Mouse (Mus musculus): Measurements from ENCODE around the gene Ecsit. TPM values are rescaled to one million over a fixed set of nuclear protein-coding genes. Genes with fewer than 3 reads are reported as not detected.
A peak's percentile ranks its signal among the peaks of the same experiment; 100 is the strongest.

Ecsit gene
- total RNA-seq, 2 experiments from 2014 or later = 79.5 to 83.6 TPM

DNA sequence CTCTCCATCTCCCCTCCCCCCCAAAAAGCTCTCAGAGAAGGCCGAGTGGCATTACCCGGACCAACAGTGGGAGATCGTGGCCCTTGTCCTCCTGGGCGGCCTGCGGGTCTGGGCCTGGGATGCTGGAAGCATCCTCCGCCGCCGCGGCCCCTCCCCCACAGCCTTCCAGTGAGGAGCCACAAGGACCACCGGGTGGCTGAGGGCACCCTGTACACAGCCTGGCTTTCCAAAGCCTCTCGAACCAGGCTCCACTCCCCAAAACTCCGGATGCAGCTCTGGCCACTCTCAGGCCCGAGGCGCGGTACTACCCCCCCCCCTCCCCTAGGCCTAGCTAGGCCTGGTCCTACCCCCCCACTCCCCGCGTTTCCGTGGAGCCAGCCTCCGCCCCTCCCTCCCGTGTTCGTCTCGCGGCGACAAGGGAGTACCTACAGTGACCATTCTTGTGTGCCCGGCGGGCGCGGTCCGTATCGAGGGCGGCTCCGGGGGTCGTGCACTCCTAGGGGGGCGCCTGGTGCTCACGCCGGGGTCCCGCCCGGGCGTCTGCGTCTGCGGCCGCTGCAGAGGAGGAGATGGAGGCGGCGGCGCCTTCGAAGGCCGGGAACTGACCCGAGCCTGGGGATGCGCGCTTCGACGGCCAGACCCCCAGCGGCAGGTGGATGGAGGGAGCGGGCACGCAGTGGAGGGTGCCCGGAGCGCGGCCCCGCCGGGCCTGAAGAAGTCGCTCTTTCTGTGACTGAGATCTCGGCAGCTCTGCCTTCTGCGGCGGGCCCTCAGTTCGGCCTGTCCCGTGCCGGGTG, 33.9 kb downstream of the Ecsit start:
- no peak for DNase-seq

- peak; percentile 33 for DNase-seq
These were observed 34.8 kb downstream of the Ecsit start for GRCm38 (mm10) chr9:22050351-22050889.

DNA sequence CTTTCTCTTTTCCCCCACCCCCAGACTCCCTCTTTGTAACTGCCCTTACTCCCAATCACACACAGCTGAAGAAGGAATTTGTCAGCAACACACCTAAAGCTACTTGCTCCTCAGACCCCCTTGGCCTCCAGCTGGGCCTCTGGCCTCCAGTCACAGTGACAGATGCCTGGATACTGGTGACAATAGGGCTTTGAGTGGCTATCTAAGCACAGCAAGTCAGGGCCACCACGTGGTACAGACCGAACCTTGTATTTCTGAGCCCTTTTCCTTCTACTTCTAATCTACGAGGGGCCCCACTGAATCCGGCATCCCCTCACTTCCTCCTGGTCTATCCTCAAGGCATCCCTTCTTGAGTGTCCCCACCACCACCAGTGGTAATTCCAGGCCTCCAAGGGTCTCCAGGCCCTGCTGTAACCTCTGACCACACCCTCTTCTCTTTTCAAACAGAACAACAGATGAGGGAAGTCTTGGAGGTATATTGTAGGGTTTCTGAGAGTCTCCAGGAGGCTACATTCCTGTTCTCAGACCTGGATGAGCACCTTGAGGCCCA, 35.4 kb downstream of the Ecsit start:
- DNase-seq = no peak

DNA sequence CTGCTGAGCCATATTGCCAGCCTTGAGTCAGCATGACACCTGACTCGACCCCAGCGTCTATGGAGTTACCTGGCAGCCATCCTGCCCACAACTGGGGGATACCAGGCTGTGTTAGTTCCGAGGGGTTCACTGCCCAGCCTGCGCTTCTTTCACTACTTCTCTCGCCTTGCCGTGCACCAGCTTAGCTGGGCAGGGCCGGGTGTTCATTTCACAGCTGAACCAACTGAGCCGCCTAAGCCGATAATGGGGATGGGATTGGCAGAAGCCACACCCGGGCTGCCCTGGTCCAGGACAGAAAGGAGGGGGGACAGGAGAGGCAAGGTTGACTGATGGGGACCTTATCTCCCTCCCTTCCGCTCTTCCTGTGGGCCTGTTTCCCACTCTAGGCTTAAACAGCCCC, 35.9 kb downstream of the Ecsit start:
- no peak for DNase-seq

- no peak for DNase-seq
These were observed 37.9 kb downstream of the Ecsit start for GRCm38 (mm10) chr9:22047329-22047728.

GRCm38 (mm10) chr9:22041832-22042231, 43.4 kb downstream of the Ecsit start:
- no peak for DNase-seq

- no peak for DNase-seq
These were observed 47.4 kb downstream of the Ecsit start for GRCm38 (mm10) chr9:22037826-22038225.

DNA sequence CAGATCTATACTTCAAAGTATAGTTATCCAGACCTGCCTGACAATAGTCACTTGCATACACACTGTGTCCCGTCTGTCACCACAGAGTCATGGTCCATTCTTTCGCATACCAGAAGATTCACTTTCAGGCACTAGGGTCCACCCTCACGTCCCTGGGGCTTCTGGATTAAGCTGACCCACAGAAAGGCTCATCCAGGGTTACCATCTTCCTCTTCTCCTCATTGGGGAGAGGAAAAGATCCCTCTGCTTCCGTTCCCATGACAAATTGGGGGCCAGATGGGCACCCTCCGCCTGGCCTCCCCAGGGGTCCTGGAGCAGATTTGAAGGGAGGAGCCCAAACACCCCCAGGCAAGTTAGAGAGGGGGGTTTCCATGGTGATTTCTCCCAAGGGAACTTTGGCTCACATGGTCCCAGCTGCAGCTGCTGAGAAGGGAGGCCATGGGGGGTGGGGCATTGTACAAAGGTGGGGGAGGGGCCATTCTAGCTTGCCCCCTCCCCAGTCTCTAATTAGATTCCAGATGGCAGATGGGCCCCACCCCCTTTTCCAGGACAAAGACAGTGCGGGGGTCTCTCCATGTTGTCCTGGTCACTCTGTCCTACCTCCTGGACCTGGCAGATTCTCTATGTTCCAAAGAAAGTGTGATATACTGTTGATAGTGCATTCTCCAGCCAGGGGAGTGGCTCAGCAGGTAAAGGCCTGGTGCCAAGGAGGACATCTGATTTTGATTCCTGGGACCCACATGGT, 49.8 kb downstream of the Ecsit start:
- no peak for DNase-seq

- no peak for DNase-seq
These were observed 54.9 kb downstream of the Ecsit start for GRCm38 (mm10) chr9:22030386-22030785.

GRCm38 (mm10) chr9:22028467-22028866, 56.8 kb downstream of the Ecsit start:
- DNase-seq = no peak

GRCm38 (mm10) chr9:22024592-22024991, 60.6 kb downstream of the Ecsit start:
- no peak for DNase-seq

Small RNA genes lying within 50 kb of the gene (microRNA-seq; reads per million reads assigned to microRNA genes)
- gene Mir7084 (ENCODE audit: borderline replicate concordance in 2 of 2) = 0 to 0.26 reads per million in 2 experiments

Other genes with a start within 250 kb of the Ecsit start
- gene Angptl8, start 249.9 kb downstream of the Ecsit start, total RNA-seq (2021) = under 1 TPM in 1 of 2 experiments, not detected in 1; 0.43 TPM
- gene Dock6, start 232.8 kb downstream of the Ecsit start, total RNA-seq (2021) = 10 to 100 TPM; 10.7 to 14.7 TPM
- gene Rab3d, start 167.2 kb downstream of the Ecsit start, total RNA-seq (2021) = 1 to 10 TPM; 3.4 to 6.0 TPM
- gene Ccdc159, start 158.0 kb downstream of the Ecsit start, total RNA-seq (2021) = under 1 TPM; 0.38 to 0.51 TPM
- gene Tmem205, start 157.9 kb downstream of the Ecsit start, total RNA-seq (2021) = 10 to 100 TPM in 1 of 2 experiments, 1 to 10 TPM in 1; 8.6 to 14.6 TPM
- under 1 TPM; 0.56 to 0.83 TPM for gene Plppr2, start 148.4 kb downstream of the Ecsit start, total RNA-seq (2021)
- gene Swsap1, start 129.7 kb downstream of the Ecsit start, total RNA-seq (2021) = 1 to 10 TPM; 1.6 to 2.7 TPM
- under 1 TPM; 0.20 to 0.59 TPM for gene Epor, start 121.9 kb downstream of the Ecsit start, total RNA-seq (2021)
- gene Rgl3, start 96.0 kb downstream of the Ecsit start, total RNA-seq (2021) = under 1 TPM; 0.33 to 0.83 TPM
- gene Ccdc151, start 82.8 kb downstream of the Ecsit start, total RNA-seq (2021) = not detected
- gene Prkcsh, start 82.6 kb downstream of the Ecsit start, total RNA-seq (2021) = 10 to 100 TPM; 24.1 to 35.3 TPM
- gene Elavl3, start 33.4 kb downstream of the Ecsit start, total RNA-seq (2021) = under 1 TPM in 1 of 2 experiments, not detected in 1; 0.11 TPM
- gene Gm49318, start 14.2 kb downstream of the Ecsit start, total RNA-seq (2021) = not detected
- gene Zfp653, start 14.1 kb downstream of the Ecsit start, total RNA-seq (2021) = 1 to 10 TPM; 2.5 to 2.6 TPM
- 1 to 10 TPM; 4.2 to 8.1 TPM for gene Cnn1, start 13.8 kb upstream of the Ecsit start, total RNA-seq (2021)
- 10 to 100 TPM; 36.5 to 38.9 TPM for gene Elof1, start 31.7 kb upstream of the Ecsit start, total RNA-seq (2021)
- 1 to 10 TPM in 1 of 2 experiments, under 1 TPM in 1; 0.77 to 8.8 TPM for gene Acp5, start 50.3 kb upstream of the Ecsit start, total RNA-seq (2021)
- 10 to 100 TPM; 30.9 to 31.9 TPM for gene Pigyl, start 71.4 kb upstream of the Ecsit start, total RNA-seq (2021)
- gene Zfp872, start 102.7 kb upstream of the Ecsit start, total RNA-seq (2021) = under 1 TPM in 1 of 2 experiments, not detected in 1; 0.11 TPM
- 1 to 10 TPM; 6.6 to 7.9 TPM for gene Zfp809, start 140.3 kb upstream of the Ecsit start, total RNA-seq (2021)
- gene Zfp599, start 174.5 kb upstream of the Ecsit start, total RNA-seq (2021) = not detected
- under 1 TPM; 0.91 to 0.95 TPM for gene Zfp810, start 222.2 kb upstream of the Ecsit start, total RNA-seq (2021)

Measured in gastrocnemius, postnatal 25 days (tissue).